Mouse (Mus musculus) neural tube, embryonic 14.5 days (tissue): ENCODE data around the gene Ajm1. TPM values are rescaled to one million over a fixed set of nuclear protein-coding genes. Genes with fewer than 3 reads are reported as not detected.
"Not testable (repeated sequence)": the region's sequence is repeated elsewhere in the genome, so short reads cannot be mapped to it uniquely, and the experiment has no call there.

Experiments used
- ATAC-seq: fragments of 200-750 bp; cut with Nextera tagmentation; 2 replicates; pipeline ENCODE4 v1.8.0; 2017; ENCODE audit warnings: low read depth, mild to moderate bottlenecking, moderate TSS enrichment, moderate library complexity
- H3K27ac ChIP-seq: fragments of 300-500 bp; sonication (generic); 2 replicates; pipeline ENCODE4 v1.5.1; 2014; ENCODE audit warnings: low read depth, mild to moderate bottlenecking, control low read depth, low read length, moderate library complexity, mixed read lengths
- H3K27me3 ChIP-seq: fragments of 300-500 bp; sonication (generic); 2 replicates; pipeline ENCODE4 v1.6.1; 2014; ENCODE audit warnings: low read length; ENCODE audit not compliant: control insufficient read depth, insufficient read depth
- H3K36me3 ChIP-seq: fragments of 300-500 bp; sonication (generic); 2 replicates; pipeline ENCODE4 v1.6.1; 2014; ENCODE audit warnings: low read length, mixed read lengths; ENCODE audit not compliant: control insufficient read depth, insufficient read depth
- H3K4me1 ChIP-seq: fragments of 300-500 bp; sonication (generic); 2 replicates; pipeline ENCODE4 v1.6.1; 2014; ENCODE audit warnings: low read length; ENCODE audit not compliant: control insufficient read depth, insufficient read depth
- H3K4me2 ChIP-seq: fragments of 300-500 bp; sonication (generic); 2 replicates; pipeline ENCODE4 v1.6.1; 2014; ENCODE audit warnings: mild to moderate bottlenecking, low read depth, low read length, control low read depth
- H3K4me3 ChIP-seq: fragments of 300-500 bp; sonication (generic); 2 replicates; pipeline ENCODE4 v1.5.1; 2014; ENCODE audit warnings: low read depth, low read length, control low read depth, mixed read lengths
- H3K9ac ChIP-seq: fragments of 300-500 bp; sonication (generic); replicated peaks from 2 replicates; pipeline ENCODE4 v1.6.1; 2014; ENCODE audit warnings: low read depth, mild to moderate bottlenecking, control low read depth, low read length, mixed read lengths
- H3K9me3 ChIP-seq: fragments of 300-500 bp; sonication (generic); 2 replicates; pipeline ENCODE4 v1.6.1; 2016; ENCODE audit warnings: low read length; ENCODE audit not compliant: control insufficient read depth
- WGBS: fragments of 180-500 bp; shearing (Covaris S2); extraction: QIAGEN DNeasy Blood & Tissue Kit; methylation state at CpG from one replicate; pipeline ENCODE4 v1.1.7; 2014; 5-methylcytosine and 5-hydroxymethylcytosine counted together
- polyA plus RNA-seq: library from polyadenylated mRNA; unstranded; fragments of >200 nt; fragmentation: Nextera tagmentation; extraction: Ambion mirVana; gene quantifications from 2 replicates; pipeline ENCODE4 v1.2.1, GENCODE M21; 2014

Gene Ajm1
- polyA plus RNA-seq, 1 experiment from 2014 or later, result 13.3 TPM

GRCm38 (mm10) chr2:25560551-25560950, 21.0 kb downstream of the Ajm1 start:
- no peak overlapping the region for H3K4me3 ChIP-seq
- 95% methylated on average over 8 of the region's 8 CpGs for WGBS
- no peak overlapping the region for H3K9ac ChIP-seq
- no peak overlapping the region for H3K27ac ChIP-seq
- no peaks in the 10 kb centered on the region for H3K27me3 ChIP-seq
- no peak overlapping the region for H3K4me2 ChIP-seq
- H3K9me3 ChIP-seq, result no peaks in the 10 kb centered on the region
- ATAC-seq, result no peak
- peaks cover 50% of the 10 kb centered on the region for H3K36me3 ChIP-seq
- H3K4me1 ChIP-seq, result peaks cover 22% of the 10 kb centered on the region

- Histone ChIP-seq H3K9me3 (no peaks in the 10 kb centered on the region), H3K36me3 (peaks cover 39% of the 10 kb centered on the region), H3K9ac (0 out of 2 replicates have a peak overlapping the region, but pooled peaks have one; percentile 70), H3K4me2 (peak overlapping the region; percentile 87), H3K4me3 (peak overlapping the region; percentile 68), H3K4me1 (peaks cover 22% of the 10 kb centered on the region), H3K27ac (no peak overlapping the region), H3K27me3 (no peaks in the 10 kb centered on the region)
- no peak for ATAC-seq
- whole genome bisulfite sequencing, result 80% methylated on average over 6 of the region's 6 CpGs
Observed at GRCm38 (mm10) chr2:25558774-25559173, 22.8 kb downstream of the Ajm1 start.

- Histone ChIP-seq H3K4me1 (peaks cover 22% of the 10 kb centered on the region), H3K9me3 (no peaks in the 10 kb centered on the region), H3K27me3 (no peaks in the 10 kb centered on the region), H3K27ac (peak overlapping the region; percentile 71), H3K4me2 (peak overlapping the region; percentile 87), H3K9ac (peak overlapping the region; percentile 70), H3K36me3 (peaks cover 31% of the 10 kb centered on the region), H3K4me3 (peak overlapping the region; percentile 68)
- WGBS, result under 1% methylated on average over 24 of the region's 24 CpGs
- ATAC-seq, result peak; percentile 33; the same call in 1 of the 2 replicates
Observed at GRCm38 (mm10) chr2:25557964-25558360, 23.6 kb downstream of the Ajm1 start.

- H3K4me3 ChIP-seq, result peak within 1 kb of the TSS; percentile 68
- H3K27me3 ChIP-seq, result no peaks in the 10 kb centered on the region
- H3K27ac ChIP-seq, result peak within 1 kb of the TSS; percentile 78
- ATAC-seq, result peak; percentile 99
- H3K9ac ChIP-seq, result peak within 1 kb of the TSS; percentile 70
- peak within 1 kb of the TSS; percentile 87 for H3K4me2 ChIP-seq
- no peaks in the 10 kb centered on the region for H3K9me3 ChIP-seq
- H3K36me3 ChIP-seq, result peaks cover 26% of the 10 kb centered on the region
- under 1% methylated on average over 58 of the region's 61 CpGs for WGBS
- peaks cover 22% of the 10 kb centered on the region for H3K4me1 ChIP-seq
Observed at GRCm38 (mm10) chr2:25557221-25557963, 24.2 kb downstream of the Ajm1 start, which contains the start of gene Edf1. Gene Edf1 (plus strand): TSS chr2:25557847.

GRCm38 (mm10) chr2:25556296-25556695, 25.3 kb downstream of the Ajm1 start:
- Histone ChIP-seq H3K36me3 (peaks cover 15% of the 10 kb centered on the region), H3K9ac (no peak overlapping the region), H3K4me3 (no peak overlapping the region), H3K9me3 (no peaks in the 10 kb centered on the region), H3K4me1 (peaks cover 22% of the 10 kb centered on the region), H3K4me2 (no peak overlapping the region), H3K27me3 (no peaks in the 10 kb centered on the region), H3K27ac (no peak overlapping the region)
- ATAC-seq, result no peak
- WGBS, result 59% methylated on average over 1 of the region's 1 CpGs

- ATAC-seq, H3K27me3 ChIP-seq, H3K9ac ChIP-seq, H3K27ac ChIP-seq, H3K4me3 ChIP-seq, H3K36me3 ChIP-seq, H3K4me2 ChIP-seq, H3K9me3 ChIP-seq: not testable (repeated sequence)
- H3K4me1 ChIP-seq, result peaks cover 22% of the 10 kb centered on the region
- WGBS, result 50% methylated on average over 2 of the region's 2 CpGs
Observed at GRCm38 (mm10) chr2:25555479-25555878, 26.1 kb downstream of the Ajm1 start.

GRCm38 (mm10) chr2:25553171-25553786, 28.3 kb downstream of the Ajm1 start:
- not testable (repeated sequence) for H3K9ac ChIP-seq, H3K27ac ChIP-seq, H3K36me3 ChIP-seq, ATAC-seq, H3K27me3 ChIP-seq, H3K4me3 ChIP-seq, H3K4me2 ChIP-seq, H3K9me3 ChIP-seq
- 90% methylated on average over 4 of the region's 4 CpGs for WGBS
- peaks cover 11% of the 10 kb centered on the region for H3K4me1 ChIP-seq

GRCm38 (mm10) chr2:25551186-25551585, 30.4 kb downstream of the Ajm1 start:
- Histone ChIP-seq H3K27ac (no peak overlapping the region), H3K27me3 (no peaks in the 10 kb centered on the region), H3K9me3 (no peaks in the 10 kb centered on the region), H3K4me2 (no peak overlapping the region), H3K4me1 (0 out of 2 replicates have a peak, but pooled peaks cover 5% of the 10 kb centered on the region), H3K4me3 (no peak overlapping the region), H3K36me3 (no peaks in the 10 kb centered on the region), H3K9ac (no peak overlapping the region)
- 41% methylated on average over 5 of the region's 5 CpGs for WGBS
- ATAC-seq, result no peak
